Mouse (Mus musculus): ENCODE measurements around the gene Chpf2. TPM values are rescaled to one million over a fixed set of nuclear protein-coding genes. Genes with fewer than 3 reads are reported as not detected.

The Chpf2 gene
- polyA plus RNA-seq, 1 experiment from 2014 or later, result 14.4 TPM

DNA sequence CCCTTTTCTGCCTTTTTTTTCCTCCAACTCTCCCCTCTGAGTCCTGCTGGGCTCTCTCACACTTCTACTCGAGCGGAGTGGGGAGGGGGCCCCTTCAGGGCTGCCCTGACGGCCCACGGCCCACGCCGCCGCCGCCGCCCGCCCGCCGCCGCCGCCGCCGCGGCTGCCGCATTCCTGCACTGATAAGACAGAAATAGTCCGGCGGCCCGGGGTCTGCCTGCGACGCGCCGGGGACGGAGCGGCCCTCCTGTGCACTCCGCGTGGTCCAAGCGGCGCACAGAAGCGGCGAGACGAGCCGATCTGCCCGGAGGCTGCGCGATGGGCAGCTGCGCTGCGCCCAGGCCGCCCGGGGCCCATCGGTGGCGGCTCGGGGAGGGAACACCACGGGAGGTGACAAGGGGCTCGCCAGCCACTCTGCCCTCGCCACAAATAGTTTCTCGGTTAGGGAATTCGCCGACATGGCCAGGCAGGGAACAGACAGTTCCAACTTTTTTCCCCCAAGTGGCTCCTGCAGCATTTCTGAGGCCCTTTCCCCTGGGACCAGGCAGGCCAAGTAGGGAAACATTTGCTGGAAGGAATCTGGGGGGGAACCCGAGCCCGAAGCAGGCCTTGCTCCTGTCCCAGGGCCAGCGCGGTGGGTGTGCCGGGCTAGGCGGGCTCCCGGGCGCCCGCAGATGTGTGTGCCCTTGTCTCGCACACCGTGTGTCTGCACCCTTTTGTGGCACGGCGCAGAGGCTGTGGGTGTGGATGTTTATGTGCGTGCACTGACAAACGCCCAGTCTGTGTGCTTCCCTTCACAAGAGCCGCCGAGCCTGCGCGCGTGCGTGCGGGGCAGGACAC lies 15.6 kb downstream of the Chpf2 start:
- under 1% methylated on average over 68 of the region's 73 CpGs for WGBS
- Histone ChIP-seq H3K27ac (peak overlapping the region; percentile 97), H3K4me2 (replicated peaks) (peak overlapping the region; percentile 95), H3K4me1 (replicated peaks; ENCODE audit: control insufficient read depth, insufficient read depth, low read length) (peaks cover 82% of the 10 kb centered on the region), H3K27me3 (ENCODE audit: control insufficient read depth, insufficient read depth, low read length) (no peaks in the 10 kb centered on the region), H3K4me3 (replicated peaks; ENCODE audit: low read length) (peak overlapping the region; percentile 54), H3K9me3 (ENCODE audit: control insufficient read depth, low read length) (no peaks in the 10 kb centered on the region), H3K9ac (peak overlapping the region; percentile 87), H3K36me3 (replicated peaks; ENCODE audit: control insufficient read depth, insufficient read depth) (no peaks in the 10 kb centered on the region)
- ATAC-seq (ENCODE audit: low FRiP score) (peak; percentile 19), DNase-seq (ENCODE audit: low spot score) (peak; percentile 75)

DNA sequence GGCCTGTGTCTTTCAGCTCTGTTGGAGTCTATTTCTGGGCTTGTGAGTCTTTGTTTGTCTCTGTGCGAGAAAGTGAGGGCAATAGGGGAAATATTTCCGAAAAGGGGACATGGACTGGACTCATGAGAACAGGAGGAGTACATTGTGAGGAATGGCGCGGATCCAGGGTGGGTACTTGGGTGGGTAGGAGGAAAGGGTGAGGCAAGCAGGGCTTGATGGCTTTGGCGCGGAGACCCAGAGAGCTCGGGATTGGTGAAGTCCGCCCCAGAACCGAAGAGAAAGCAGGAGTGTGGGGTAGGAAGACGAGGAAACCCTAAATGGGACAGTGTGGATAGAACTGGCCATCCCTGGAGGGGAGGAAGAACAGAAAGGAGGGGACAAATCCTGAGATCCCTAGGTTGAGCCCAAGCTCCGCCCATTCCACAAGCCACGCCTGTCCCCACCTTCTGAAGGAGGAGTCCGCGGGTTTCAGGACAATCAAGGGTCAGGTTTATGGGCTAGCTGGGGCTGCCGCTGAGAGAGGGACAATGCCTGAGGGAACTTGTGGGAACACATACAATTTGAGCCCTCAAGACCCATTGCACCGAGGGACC lies 16.3 kb downstream of the Chpf2 start:
- under 1% methylated on average over 16 of the region's 16 CpGs for WGBS
- H3K4me3 ChIP-seq (replicated peaks; ENCODE audit: low read length), result peak overlapping the region; percentile 54
- H3K27me3 ChIP-seq (ENCODE audit: control insufficient read depth, insufficient read depth, low read length), result no peaks in the 10 kb centered on the region
- no peaks in the 10 kb centered on the region for H3K9me3 ChIP-seq (ENCODE audit: control insufficient read depth, low read length)
- no peaks in the 10 kb centered on the region for H3K36me3 ChIP-seq (replicated peaks; ENCODE audit: control insufficient read depth, insufficient read depth)
- ATAC-seq (ENCODE audit: low FRiP score) (peak; percentile 13; the same call in 1 of the 2 replicates), DNase-seq (ENCODE audit: low spot score) (peak; percentile 67)
- H3K4me2 ChIP-seq (replicated peaks), result peak overlapping the region; percentile 95
- peak overlapping the region; percentile 87 for H3K9ac ChIP-seq
- H3K27ac ChIP-seq, result peak overlapping the region; percentile 97
- H3K4me1 ChIP-seq (replicated peaks; ENCODE audit: control insufficient read depth, insufficient read depth, low read length), result peaks cover 78% of the 10 kb centered on the region

DNA sequence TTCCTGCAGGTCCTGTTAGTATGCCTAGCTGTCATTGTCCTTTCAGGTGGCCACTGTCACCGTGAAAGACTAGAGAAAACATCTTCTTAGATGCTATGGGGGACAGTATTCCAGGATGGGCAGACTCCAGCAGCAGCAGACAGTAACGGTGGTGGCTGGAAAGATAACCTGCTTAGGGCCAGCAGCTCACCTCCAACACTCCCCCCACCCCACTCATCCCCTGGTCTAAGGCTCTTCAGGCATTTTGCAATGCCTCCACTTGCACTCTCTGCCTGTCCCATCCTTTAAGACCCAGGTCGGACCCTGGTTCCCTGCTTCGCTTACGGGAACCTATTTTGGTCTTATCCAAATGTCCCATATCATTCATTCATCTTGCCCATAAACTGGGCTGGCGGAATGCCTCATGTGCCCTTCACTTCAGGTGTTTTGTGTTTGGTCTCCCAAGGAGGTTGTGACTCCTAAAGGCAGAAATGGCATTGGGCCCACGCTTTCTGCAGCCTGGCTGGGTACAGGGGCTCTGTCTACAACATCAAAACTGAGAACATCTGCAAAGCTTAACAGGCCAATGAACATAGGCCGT lies 17.0 kb downstream of the Chpf2 start:
- 61% methylated on average over 8 of the region's 8 CpGs for WGBS
- DNase-seq (ENCODE audit: low spot score) (no peak), ATAC-seq (ENCODE audit: low FRiP score) (no peak)
- no peaks in the 10 kb centered on the region for H3K27me3 ChIP-seq (ENCODE audit: control insufficient read depth, insufficient read depth, low read length)
- peaks cover 71% of the 10 kb centered on the region for H3K4me1 ChIP-seq (replicated peaks; ENCODE audit: control insufficient read depth, insufficient read depth, low read length)
- H3K4me3 ChIP-seq (replicated peaks; ENCODE audit: low read length), result peak overlapping the region; percentile 54
- H3K4me2 ChIP-seq (replicated peaks), result peak overlapping the region; percentile 95
- H3K36me3 ChIP-seq (replicated peaks; ENCODE audit: control insufficient read depth, insufficient read depth), result no peaks in the 10 kb centered on the region
- H3K9me3 ChIP-seq (ENCODE audit: control insufficient read depth, low read length), result no peaks in the 10 kb centered on the region
- peak overlapping the region; percentile 87 for H3K9ac ChIP-seq
- H3K27ac ChIP-seq, result peak overlapping the region; percentile 97

DNA sequence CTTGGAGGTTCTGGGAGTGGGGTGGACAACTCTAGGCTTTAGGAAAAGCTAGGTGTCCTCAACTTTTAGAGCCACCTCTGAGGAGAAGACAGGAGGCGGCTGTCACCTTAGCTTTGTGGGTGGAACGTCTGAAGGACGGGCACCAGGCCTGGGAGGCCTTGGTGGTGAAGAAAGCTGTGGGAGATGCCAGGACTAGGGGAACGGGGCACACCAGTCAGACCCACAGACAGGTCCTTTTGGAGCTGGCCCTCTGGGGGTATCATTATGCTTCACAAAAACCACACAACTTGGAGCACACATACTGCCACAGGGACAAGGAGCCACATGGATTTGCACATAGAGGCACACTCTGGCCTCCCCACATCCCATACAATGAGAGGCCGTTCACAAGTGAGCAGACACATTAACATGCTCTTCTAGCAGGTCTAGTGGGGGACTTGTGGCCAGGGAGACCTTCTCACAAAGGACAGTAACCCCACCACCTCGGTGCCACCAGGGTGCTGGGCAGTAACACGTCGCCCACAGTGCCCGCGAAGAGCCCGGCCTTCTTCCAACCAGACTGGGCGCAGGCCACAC lies 17.6 kb downstream of the Chpf2 start:
- Histone ChIP-seq H3K9ac (peak overlapping the region; percentile 75), H3K36me3 (replicated peaks; ENCODE audit: control insufficient read depth, insufficient read depth) (no peaks in the 10 kb centered on the region), H3K4me2 (replicated peaks) (peak overlapping the region; percentile 95), H3K4me1 (replicated peaks; ENCODE audit: control insufficient read depth, insufficient read depth, low read length) (peaks cover 64% of the 10 kb centered on the region), H3K4me3 (replicated peaks; ENCODE audit: low read length) (peak overlapping the region; percentile 52), H3K9me3 (ENCODE audit: control insufficient read depth, low read length) (no peaks in the 10 kb centered on the region), H3K27me3 (ENCODE audit: control insufficient read depth, insufficient read depth, low read length) (no peaks in the 10 kb centered on the region), H3K27ac (peak overlapping the region; percentile 97)
- ATAC-seq (ENCODE audit: low FRiP score) (no peak), DNase-seq (ENCODE audit: low spot score) (no peak)
- 17% methylated on average over 12 of the region's 12 CpGs for WGBS

DNA sequence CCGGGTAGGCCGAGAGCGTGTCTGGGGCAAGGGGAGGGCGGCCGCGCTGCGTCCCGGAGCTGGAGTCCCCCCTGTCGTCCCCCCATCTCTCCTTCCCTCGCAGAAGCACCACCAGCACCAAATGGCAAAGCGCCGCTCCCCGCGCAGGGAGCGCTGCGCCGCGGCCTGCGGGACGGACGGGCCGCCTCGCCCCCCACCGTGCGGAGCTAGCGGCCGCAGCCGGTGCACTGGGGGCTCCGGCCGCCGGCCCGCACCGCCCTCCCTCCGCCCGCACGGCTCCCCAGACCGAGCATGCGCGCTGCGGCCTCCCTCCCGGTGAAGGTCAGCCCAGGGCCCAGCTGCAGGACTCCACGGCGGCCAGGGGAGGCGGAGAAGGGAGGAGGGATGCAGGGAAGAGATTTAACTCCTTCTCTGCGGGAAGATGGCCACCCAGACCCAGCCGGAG lies 18.1 kb downstream of the Chpf2 start:
- 0% methylated on average over 35 of the region's 46 CpGs for WGBS
- DNase-seq (ENCODE audit: low spot score) (peak; percentile 76), ATAC-seq (ENCODE audit: low FRiP score) (peak; percentile 75)
- Histone ChIP-seq H3K4me2 (replicated peaks) (peak overlapping the region; percentile 95), H3K27ac (peak overlapping the region; percentile 97), H3K27me3 (ENCODE audit: control insufficient read depth, insufficient read depth, low read length) (no peaks in the 10 kb centered on the region), H3K9me3 (ENCODE audit: control insufficient read depth, low read length) (no peaks in the 10 kb centered on the region), H3K4me3 (replicated peaks; ENCODE audit: low read length) (peak overlapping the region; percentile 52), H3K4me1 (replicated peaks; ENCODE audit: control insufficient read depth, insufficient read depth, low read length) (peaks cover 60% of the 10 kb centered on the region), H3K9ac (peak overlapping the region; percentile 75), H3K36me3 (replicated peaks; ENCODE audit: control insufficient read depth, insufficient read depth) (no peaks in the 10 kb centered on the region)

DNA sequence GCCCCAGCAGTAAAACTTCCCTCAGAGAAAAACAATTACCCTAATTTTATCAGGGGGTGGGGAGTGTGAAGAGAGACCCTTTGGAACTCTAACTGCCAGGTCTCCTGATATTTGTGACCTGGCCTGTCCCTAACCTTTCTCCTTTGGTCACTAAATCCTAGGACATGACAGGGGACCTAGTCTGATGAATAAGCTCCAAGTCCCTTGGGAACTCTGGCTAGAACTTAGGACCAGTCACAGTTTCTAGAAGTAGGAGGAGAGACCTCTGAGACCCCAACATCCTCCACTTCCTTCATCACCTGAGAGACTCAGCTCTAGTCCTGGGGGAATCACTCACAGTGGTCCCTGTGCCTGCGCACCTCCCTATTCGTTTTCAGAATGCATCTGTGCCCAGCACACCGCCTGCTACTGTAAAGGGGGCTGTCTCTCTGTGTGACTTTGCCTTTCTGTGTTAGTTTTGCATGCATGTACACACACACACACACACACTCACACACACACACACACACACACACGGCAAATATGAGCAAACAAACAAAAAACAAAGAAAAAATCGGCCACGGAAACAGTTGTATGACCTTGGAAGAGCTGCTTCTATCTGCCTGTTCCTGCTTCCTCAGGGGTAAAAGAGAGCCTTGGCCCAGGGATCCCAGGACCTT lies 18.9 kb downstream of the Chpf2 start:
- Histone ChIP-seq H3K27me3 (ENCODE audit: control insufficient read depth, insufficient read depth, low read length) (no peaks in the 10 kb centered on the region), H3K9ac (peak overlapping the region; percentile 75), H3K36me3 (replicated peaks; ENCODE audit: control insufficient read depth, insufficient read depth) (no peaks in the 10 kb centered on the region), H3K9me3 (ENCODE audit: control insufficient read depth, low read length) (no peaks in the 10 kb centered on the region), H3K4me1 (replicated peaks; ENCODE audit: control insufficient read depth, insufficient read depth, low read length) (peaks cover 55% of the 10 kb centered on the region), H3K4me2 (replicated peaks) (peak overlapping the region; percentile 95), H3K4me3 (replicated peaks; ENCODE audit: low read length) (peak overlapping the region; percentile 52), H3K27ac (peak overlapping the region; percentile 97)
- no peak for DNase-seq (ENCODE audit: low spot score)
- WGBS, result 4% methylated on average over 6 of the region's 6 CpGs
- ATAC-seq (ENCODE audit: low FRiP score), result no peak

DNA sequence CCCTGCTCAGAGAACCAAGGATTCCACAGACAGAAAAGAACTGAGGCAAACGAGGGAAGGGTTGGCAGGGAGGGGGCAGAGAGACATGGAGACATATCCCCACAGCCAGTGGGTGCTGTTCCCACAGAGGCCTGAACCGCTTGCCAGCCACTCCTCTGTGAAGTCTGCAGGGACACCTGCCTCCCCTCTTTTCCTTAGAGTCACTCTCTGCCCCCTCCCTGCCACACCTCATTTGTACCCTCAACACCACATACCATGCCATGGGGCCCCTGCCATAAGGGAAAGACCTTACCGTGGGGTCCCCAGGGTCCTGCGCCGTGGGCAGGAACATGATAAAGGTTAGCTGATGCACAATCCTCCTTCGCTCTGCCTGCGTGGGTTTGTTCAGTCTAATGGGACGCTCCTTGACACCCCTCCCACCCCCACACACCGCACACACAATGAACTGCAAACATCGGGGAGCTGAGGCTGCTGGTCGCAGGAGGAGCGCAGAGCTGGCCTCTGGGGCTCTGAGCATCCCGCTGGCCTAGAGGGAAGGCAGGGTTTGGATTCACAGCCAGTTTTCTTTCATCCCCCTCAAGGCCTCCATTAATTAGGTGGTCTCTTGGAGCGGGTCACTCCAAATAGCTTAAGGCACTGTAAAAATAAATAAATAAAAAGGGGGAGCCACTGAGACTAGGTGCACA lies 19.6 kb downstream of the Chpf2 start:
- peak overlapping the region; percentile 75 for H3K9ac ChIP-seq
- peak overlapping the region; percentile 97 for H3K27ac ChIP-seq
- 12% methylated on average over 14 of the region's 14 CpGs for WGBS
- no peaks in the 10 kb centered on the region for H3K27me3 ChIP-seq (ENCODE audit: control insufficient read depth, insufficient read depth, low read length)
- DNase-seq (ENCODE audit: low spot score) (no peak), ATAC-seq (ENCODE audit: low FRiP score) (no peak)
- no peaks in the 10 kb centered on the region for H3K9me3 ChIP-seq (ENCODE audit: control insufficient read depth, low read length)
- H3K4me3 ChIP-seq (replicated peaks; ENCODE audit: low read length), result peak overlapping the region; percentile 52
- no peaks in the 10 kb centered on the region for H3K36me3 ChIP-seq (replicated peaks; ENCODE audit: control insufficient read depth, insufficient read depth)
- H3K4me1 ChIP-seq (replicated peaks; ENCODE audit: control insufficient read depth, insufficient read depth, low read length), result peaks cover 49% of the 10 kb centered on the region
- peak overlapping the region; percentile 95 for H3K4me2 ChIP-seq (replicated peaks)

DNA sequence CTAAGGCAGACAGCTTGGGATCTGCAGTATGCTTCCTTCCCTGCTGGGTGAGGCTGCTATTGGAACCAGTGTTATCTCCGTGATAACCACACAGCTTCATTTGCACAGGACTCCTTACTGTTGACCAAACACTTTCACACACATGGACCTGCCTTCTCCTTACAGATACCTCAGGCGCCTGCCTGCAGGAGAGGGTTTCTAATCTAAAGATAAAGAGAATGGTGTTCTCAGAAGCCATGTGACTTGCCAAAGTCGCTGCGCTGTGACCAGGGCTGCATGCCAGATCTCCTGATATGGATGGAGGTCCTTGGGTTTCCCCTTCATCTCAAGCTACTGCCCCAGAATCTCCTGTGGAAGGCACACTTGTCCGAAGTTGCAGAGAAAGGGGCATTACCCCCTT lies 22.8 kb downstream of the Chpf2 start:
- no peak overlapping the region for H3K4me2 ChIP-seq (replicated peaks)
- H3K36me3 ChIP-seq (replicated peaks; ENCODE audit: control insufficient read depth, insufficient read depth), result no peaks in the 10 kb centered on the region
- no peak for ATAC-seq (ENCODE audit: low FRiP score)
- WGBS, result 57% methylated on average over 5 of the region's 5 CpGs
- H3K9ac ChIP-seq, result no peak overlapping the region
- DNase-seq (ENCODE audit: low spot score), result no peak
- H3K9me3 ChIP-seq (ENCODE audit: control insufficient read depth, low read length), result no peaks in the 10 kb centered on the region
- no peak overlapping the region for H3K4me3 ChIP-seq (replicated peaks; ENCODE audit: low read length)
- peaks cover 33% of the 10 kb centered on the region for H3K4me1 ChIP-seq (replicated peaks; ENCODE audit: control insufficient read depth, insufficient read depth, low read length)
- no peaks in the 10 kb centered on the region for H3K27me3 ChIP-seq (ENCODE audit: control insufficient read depth, insufficient read depth, low read length)
- no peak overlapping the region for H3K27ac ChIP-seq
